In the genomic region with DNA sequence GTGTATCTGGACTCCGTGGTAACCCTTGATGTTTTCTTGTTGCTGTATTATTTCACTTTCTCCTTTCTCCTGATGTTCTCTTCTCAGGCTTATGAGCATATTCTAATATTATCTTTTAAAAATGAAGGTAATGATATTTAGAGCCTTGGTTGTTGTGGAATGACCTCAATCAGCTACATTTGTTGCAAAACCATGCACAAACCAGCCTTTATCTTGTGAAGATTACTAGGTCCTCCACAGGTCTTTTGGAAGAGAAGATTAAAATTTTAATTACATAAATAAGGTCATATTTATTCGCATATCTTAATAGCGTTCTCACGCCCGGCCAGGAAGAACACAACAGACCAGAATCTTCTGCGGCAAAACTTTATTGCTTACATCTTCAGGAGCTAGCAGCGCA, we compare ENCODE assay signal across 9 mouse cellular contexts.
DNase-seq lines count a peak whose midpoint lies in the region; ATAC-seq and TF ChIP-seq lines count a peak whose summit lies in the region.
"Had no signal": no experiment of that assay in that cellular context is flagged by ENCODE, and none has a peak within 500 bp of the region (broad histone marks: within the 10 kb centered on the region; RNA-seq: fewer than 3 reads in every experiment).

No protein-coding gene starts in this region.

- H3K4me1 ChIP-seq in heart, embryonic 10.5 days, result no peaks in the 10 kb centered on the region
- H3K4me1 ChIP-seq in lung, embryonic 16.5 days (replicated peaks; ENCODE audit: control insufficient read depth, insufficient read depth, low read length), result no peaks in the 10 kb centered on the region
- no peaks in the 10 kb centered on the region for H3K4me1 ChIP-seq in limb, embryonic 15.5 days
- no peaks in the 10 kb centered on the region for H3K4me1 ChIP-seq in stomach, postnatal 0 days (replicated peaks; ENCODE audit: control insufficient read depth, insufficient read depth)

- DNase-seq in heart, embryonic 10.5 days (ENCODE audit: low spot score), result no peak
- no peak for DNase-seq in heart, postnatal 4 days
- no peak for DNase-seq in lung, adult 18-20 months
- no peak for DNase-seq in stomach, postnatal 0 days (ENCODE audit: low spot score)
- DNase-seq in cerebellum, postnatal 25 days, result no peak
- no peak for DNase-seq in retina, embryonic 14.5 days (ENCODE audit: low spot score)
- DNase-seq: kidney, adult 9 months had no signal

- no peak for TF ChIP-seq EP300 in stomach, postnatal 0 days (optimal IDR thresholded peaks at IDR 0.05)

- H3K9ac ChIP-seq in lung, embryonic 16.5 days (ENCODE audit: low read length), result no peak overlapping the region
- H3K9ac ChIP-seq in limb, embryonic 15.5 days, result no peak overlapping the region
- no peak overlapping the region for H3K9ac ChIP-seq in stomach, postnatal 0 days (ENCODE audit: low read length)

- no peaks in the 10 kb centered on the region for H3K27me3 ChIP-seq in heart, embryonic 10.5 days (ENCODE audit: insufficient read depth, poor library complexity, severe bottlenecking)
- H3K27me3 ChIP-seq in lung, embryonic 16.5 days (ENCODE audit: control insufficient read depth, insufficient read depth, low read depth, low read length), result no peaks in the 10 kb centered on the region
- no peaks in the 10 kb centered on the region for H3K27me3 ChIP-seq in limb, embryonic 15.5 days
- no peaks in the 10 kb centered on the region for H3K27me3 ChIP-seq in stomach, postnatal 0 days (ENCODE audit: control insufficient read depth, insufficient read depth, low read length)

- 75% methylated on average over 7 of the region's 7 CpGs for WGBS in heart, embryonic 10.5 days
- 68% methylated on average over 7 of the region's 7 CpGs for WGBS in lung, embryonic 16.5 days
- WGBS in limb, embryonic 15.5 days, result 76% methylated on average over 7 of the region's 7 CpGs
- WGBS in stomach, postnatal 0 days, result 73% methylated on average over 7 of the region's 7 CpGs

- H3K9me3 ChIP-seq in heart, embryonic 10.5 days, result no peaks in the 10 kb centered on the region
- no peaks in the 10 kb centered on the region for H3K9me3 ChIP-seq in lung, embryonic 16.5 days (ENCODE audit: control insufficient read depth, low read length)
- H3K9me3 ChIP-seq in limb, embryonic 15.5 days, result no peaks in the 10 kb centered on the region
- H3K9me3 ChIP-seq in stomach, postnatal 0 days (ENCODE audit: control insufficient read depth, low read length), result no peaks in the 10 kb centered on the region

- TF ChIP-seq CTCF in stomach, postnatal 0 days (IDR thresholded peaks at IDR 0.05; ENCODE audit: low read depth), result no peak

- H3K4me2 ChIP-seq in lung, embryonic 16.5 days (ENCODE audit: low read depth, low read length), result peak overlapping the region; percentile 45
- H3K4me2 ChIP-seq in limb, embryonic 15.5 days, result no peak overlapping the region
- peak overlapping the region; percentile 17; the same call in 1 of the 2 replicates for H3K4me2 ChIP-seq in stomach, postnatal 0 days (replicated peaks; ENCODE audit: low read depth)

- H3K27ac ChIP-seq in heart, embryonic 10.5 days, result no peak overlapping the region
- H3K27ac ChIP-seq in lung, embryonic 16.5 days (ENCODE audit: low read length), result no peak overlapping the region
- H3K27ac ChIP-seq in limb, embryonic 15.5 days, result no peak overlapping the region
- no peak overlapping the region for H3K27ac ChIP-seq in stomach, postnatal 0 days (replicated peaks)

- no peak for ATAC-seq in lung, embryonic 16.5 days (ENCODE audit: low read depth)
- ATAC-seq in limb, embryonic 15.5 days (ENCODE audit: insufficient number of reproducible peaks, low FRiP score, low TSS enrichment, low read depth), result no peak
- no peak for ATAC-seq in stomach, postnatal 0 days (ENCODE audit: low FRiP score, low TSS enrichment)

- H3K4me3 ChIP-seq in heart, embryonic 10.5 days, result peak overlapping the region; percentile 29; the same call in 1 of the 2 replicates
- peak overlapping the region; percentile 29 for H3K4me3 ChIP-seq in lung, embryonic 16.5 days (ENCODE audit: low read length)
- H3K4me3 ChIP-seq in limb, embryonic 15.5 days, result peak overlapping the region; percentile 19; the same call in 1 of the 2 replicates
- no peak overlapping the region for H3K4me3 ChIP-seq in stomach, postnatal 0 days (ENCODE audit: low read depth, low read length)

- no peaks in the 10 kb centered on the region for H3K36me3 ChIP-seq in heart, embryonic 10.5 days
- H3K36me3 ChIP-seq in lung, embryonic 16.5 days (ENCODE audit: control insufficient read depth, insufficient read depth, low read length), result no peaks in the 10 kb centered on the region
- no peaks in the 10 kb centered on the region for H3K36me3 ChIP-seq in limb, embryonic 15.5 days
- no peaks in the 10 kb centered on the region for H3K36me3 ChIP-seq in stomach, postnatal 0 days (ENCODE audit: control insufficient read depth, insufficient read depth, low read length)
